Mouse (Mus musculus): ENCODE data around the gene Gper1.

The Gper1 gene

DNA sequence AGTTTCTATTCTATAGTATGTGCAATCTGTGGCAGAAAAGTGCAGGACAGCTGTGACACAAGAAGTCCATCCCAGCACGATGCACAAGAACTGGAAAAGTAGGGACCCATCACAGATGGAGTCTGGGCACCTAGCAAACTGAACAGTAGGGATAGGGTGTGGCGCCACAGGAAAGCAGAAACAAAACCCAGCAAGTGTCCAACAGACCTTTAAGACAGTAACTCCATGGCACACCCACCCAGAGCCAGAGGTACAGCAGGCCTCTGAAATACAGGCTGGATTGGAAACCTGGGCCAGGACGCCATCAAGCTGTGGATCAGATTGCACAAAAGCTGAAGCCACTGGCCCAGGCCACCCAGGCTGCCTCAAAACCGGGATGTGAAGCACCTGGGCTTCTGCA lies 20.0 kb downstream of the Gper1 start:
- no peak for DNase-seq (ENCODE audit: low spot score in 2 of 2)

DNA sequence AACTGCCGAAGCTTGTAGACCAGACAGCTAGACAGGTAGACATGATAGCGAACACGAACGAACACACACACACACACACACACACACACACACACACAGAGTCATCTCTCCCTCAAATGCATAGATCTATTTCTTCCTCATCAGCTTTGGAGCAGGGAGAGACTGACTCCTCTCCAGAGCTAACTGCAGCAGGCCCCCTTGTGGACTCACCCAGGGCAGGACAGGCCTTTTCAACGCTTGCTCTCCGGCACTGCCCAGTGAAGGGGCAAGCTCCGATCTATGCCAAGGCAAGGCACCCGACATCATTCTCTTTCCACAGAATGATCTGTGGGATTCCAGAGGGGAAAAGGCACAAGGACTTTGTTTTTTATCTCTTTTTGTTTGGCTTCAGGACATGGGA lies 22.3 kb downstream of the Gper1 start:
- DNase-seq (ENCODE audit: low spot score in 2 of 2), result no peak

DNA sequence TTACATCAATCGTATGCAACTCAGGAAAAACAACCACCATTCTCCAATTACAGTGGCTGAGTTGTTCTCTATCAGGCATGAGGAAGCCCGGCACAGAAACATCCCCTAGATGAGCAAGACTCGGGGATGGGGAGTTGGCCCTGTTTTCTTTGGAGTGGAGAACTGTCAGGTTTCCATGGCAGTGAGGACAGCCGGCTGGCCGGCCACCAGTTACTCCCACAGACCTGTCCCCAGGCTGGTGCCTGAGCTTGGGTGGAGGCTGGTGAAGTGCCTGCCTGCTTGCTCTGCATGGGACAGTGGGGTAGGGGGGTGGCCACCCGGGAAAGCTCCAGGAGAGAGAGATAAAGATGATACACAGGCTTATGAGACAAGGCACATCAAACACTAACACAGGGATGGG lies 25.1 kb downstream of the Gper1 start:
- DNase-seq (ENCODE audit: low spot score in 2 of 2), result no peak

DNA sequence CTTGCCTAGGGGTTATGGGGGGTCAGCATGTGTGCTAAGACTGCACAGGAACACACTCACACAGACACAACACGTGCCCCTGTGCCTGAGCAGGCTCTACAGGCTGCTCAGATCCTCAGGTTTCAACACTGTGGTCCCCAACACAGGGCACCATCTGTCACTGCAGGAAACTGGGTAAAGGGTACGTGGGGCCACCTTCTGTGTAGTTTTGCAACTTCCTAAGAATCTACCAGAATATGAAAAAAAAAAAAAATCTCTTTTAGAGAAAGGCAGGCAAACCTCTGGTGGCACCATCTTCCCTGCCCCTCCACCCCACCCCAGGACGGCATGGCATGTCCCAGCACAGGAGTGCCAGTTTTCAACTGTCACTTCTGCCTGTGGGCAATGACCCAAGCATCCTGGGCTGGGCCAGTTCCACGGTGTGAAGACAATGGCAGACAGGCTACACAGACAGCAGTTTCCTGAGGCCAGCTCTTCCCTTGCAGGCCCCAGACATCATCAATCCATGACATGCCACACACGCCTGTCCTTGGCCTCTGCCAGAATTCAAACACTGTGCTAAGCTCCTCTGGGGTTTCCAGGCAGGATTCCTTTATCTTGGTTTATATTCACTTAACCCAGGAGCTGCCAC lies 26.3 kb downstream of the Gper1 start:
- peak in 1 of 2 experiments; percentile 29 for DNase-seq (ENCODE audit: low spot score in 2 of 2)

DNA sequence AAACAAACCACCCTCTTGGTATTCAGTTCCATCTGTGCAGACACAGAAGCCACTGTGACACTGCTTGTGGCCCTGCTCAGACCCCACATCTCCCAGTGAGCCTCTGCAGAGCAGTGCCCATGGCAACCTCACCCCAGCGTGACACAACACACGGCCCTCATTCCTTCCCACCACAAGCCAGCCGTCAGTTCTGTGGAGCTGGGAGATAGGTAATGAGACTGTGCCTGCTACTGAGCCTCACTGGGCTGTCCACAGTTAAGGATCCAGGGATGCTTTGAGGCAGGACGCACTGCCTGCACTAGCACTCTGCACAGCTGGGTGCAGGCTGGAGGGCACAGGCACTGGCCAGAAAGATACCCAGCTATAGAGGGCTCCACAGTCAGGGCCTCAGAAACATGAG lies 27.0 kb downstream of the Gper1 start:
- no peak for DNase-seq (ENCODE audit: low spot score in 2 of 2)

DNA sequence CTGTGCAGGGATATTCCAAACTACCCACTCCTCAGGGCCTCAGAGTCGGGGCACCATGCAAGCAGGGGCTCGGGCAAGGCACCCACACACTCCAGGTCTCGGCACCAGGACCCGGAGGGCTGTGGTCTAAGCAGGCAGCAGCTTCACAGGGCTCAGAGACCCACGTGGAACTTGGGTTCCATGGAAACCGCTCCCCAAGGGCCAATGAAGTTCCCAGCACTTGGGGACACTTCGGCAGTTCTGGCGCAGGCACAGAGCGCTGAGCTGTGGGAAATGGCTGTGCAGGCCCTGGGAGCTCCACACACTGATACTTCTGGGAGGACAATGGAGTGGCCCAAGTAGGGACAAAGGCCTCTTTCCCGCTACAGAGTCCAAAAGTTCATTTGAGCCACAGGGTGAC lies 30.1 kb downstream of the Gper1 start:
- DNase-seq (ENCODE audit: low spot score in 2 of 2), result peak in 1 of 2 experiments; percentile 11

DNA sequence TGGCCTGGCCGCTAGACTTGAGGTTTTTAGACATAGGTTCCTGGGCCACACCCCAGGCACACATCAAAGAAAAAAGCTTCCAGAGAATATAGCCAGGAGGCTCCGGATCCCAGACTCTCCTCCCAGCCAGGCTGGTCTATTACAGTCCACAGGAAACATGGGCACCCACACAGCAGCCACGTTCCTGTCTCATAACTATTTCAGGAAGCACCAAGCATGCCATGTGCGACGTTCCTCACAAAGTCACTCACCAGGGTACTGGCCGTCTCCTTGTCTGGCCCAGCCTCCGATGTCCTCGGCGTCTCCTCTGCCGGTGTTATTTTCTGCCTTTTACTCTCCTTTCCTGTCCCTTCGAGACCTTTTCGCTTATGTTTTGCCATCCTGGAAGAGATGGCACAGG lies 32.2 kb downstream of the Gper1 start:
- DNase-seq (ENCODE audit: low spot score in 2 of 2), result no peak

DNA sequence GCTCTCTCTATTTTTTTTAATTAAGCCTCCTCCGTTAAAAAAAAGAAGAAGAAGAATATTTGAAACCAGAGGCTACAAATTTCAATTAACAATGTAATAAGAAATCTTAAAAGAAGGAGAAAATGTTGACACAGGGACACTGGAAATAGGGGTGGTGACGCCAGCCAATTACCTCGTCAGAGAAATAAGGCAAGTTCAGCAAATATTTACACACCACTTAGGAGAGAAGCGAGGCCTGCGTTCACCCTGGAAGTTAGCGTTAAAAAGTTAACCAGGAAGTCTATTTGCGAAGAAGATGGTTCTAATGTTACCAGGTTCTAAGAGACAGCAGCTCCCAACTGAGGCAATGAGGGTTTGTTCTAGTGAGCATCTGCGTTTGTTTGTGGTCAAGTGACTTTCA lies 34.3 kb downstream of the Gper1 start:
- no peak for DNase-seq (ENCODE audit: low spot score in 2 of 2)

DNA sequence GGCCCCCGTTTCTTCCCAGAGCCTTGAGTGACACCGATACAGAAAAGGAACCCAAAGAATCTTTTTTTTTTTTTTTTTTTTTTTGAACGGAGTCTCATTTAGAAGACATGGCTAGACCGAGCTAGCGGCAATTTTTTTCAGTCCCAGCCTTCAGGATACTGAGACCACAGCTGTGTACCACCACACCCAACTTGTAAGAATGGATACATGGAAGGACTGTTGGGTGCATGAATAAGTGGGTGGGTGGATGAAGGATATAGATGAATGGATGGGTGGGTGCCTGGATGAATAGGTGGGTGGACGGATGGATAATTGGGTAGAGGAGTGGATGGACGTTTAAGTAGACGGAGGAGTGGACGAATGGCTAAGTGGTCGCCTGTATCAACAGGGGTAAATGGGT lies 37.0 kb downstream of the Gper1 start:
- DNase-seq (ENCODE audit: low spot score in 2 of 2), result no peak

DNA sequence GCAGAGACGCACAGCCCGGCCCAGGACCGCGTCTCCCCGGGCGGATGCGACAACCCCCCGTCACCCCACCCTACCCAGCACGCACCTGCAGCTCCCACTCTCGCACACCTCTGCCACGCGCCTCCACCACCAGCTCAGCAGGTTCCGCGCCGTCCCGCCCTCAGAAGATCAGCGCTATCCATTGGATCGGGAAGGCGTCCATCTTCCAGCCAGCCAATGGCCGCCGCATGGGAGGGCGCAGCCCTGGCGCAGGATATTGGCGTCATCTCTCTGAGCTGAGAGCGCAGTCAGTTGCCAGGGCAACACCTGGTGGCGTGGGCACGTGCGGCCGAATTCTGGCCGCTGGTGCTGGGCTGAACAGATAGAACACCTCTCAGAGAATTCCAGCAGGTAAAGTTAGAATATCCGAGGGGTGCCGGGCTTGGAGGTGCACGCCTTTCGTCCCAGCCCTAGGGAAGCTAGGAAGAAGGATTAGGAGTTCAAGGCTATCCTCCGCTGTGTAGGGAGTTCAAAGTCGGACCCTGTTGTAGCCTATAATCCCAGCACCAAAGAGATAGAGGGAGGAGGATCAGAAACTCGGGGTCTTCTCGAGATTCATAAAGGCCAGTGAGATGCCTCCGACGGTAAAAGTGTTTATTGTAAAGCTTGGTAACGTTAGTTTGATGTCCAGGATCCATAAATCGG lies 37.6 kb downstream of the Gper1 start, which contains the start of gene 3110082I17Rik:
Gene 3110082I17Rik (minus strand): TSS at position 144 of the 684 bp plus-strand sequence.
- peak; percentile 98 for DNase-seq (ENCODE audit: low spot score in 2 of 2)

DNA sequence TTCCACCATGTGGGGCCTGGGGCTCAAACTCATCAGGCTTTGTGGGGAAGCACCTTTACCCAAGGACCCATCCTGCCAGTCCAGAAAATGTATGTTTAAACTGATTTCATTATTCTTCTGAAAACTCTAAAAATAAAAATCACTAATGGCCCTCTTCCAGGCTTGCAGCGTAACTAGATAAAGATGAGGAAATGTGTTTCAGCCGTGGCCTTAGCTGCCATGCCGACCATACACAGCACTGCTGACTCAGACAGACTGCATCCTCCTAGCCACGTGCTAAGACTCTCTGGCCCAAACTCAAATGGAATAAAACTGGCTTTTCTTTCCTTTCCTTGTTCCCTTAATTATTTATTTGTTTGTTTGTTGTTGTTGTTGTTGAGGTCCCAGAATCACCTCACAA lies 41.9 kb downstream of the Gper1 start:
- DNase-seq (ENCODE audit: low spot score in 2 of 2), result no peak

DNA sequence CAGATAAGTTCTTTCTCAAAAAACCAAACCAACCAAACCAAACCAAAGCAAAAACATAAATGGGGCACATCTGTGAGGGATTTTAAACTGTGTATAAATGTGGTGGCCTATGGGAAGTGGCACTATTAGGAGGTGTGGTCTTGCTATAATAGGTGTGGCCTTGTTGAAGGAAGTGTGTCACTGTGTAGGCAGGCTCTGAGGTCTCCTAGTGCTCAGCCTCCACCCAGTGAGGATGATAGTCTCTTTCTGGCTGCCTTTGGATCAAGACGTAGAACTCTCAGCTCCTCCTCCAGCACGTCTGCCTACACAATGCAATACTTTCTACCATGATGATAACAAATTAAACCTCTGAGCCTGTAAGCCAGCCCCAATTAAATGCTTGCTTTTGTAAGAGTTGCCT lies 43.4 kb downstream of the Gper1 start:
- DNase-seq (ENCODE audit: low spot score in 2 of 2), result no peak

DNA sequence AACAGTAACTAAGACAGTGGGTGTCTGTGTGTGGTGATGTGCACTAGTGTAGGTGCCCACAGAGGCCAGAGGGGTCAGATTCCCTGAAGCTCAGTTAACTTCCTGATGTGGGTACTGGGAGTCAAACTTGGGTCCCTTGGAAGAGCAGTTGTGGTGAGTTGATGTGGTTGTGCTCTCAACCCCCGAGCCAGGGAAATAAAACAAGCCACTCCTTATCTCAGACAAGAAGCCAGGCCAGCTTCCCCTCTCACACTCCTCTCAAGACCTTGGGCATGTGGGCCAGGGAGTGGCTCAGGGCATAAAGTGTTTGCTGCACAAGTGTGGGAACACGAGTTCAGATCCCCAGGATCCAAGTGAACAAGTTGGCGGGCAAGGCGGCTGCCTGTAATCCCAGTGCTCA lies 43.9 kb downstream of the Gper1 start:
- no peak for DNase-seq (ENCODE audit: low spot score in 2 of 2)

DNA sequence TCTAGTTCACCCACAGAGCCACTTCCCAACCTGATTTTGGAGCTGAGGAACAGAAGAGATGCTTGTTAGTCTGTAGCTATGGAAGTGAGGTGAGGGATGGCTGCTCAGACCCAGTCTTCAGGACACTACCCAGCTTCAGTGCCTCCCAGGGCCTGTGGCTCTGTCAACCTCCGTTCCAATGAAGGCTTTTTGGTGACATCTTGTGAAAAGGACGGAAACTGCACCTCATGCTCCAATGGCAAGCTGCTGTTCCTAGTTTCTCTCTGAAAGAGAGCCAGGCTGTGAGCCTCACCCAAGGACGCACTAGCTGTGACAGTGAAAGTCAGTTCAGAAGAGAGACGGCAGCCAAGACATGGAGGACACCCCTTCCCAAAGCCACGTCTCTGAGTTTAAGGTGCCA lies 45.0 kb downstream of the Gper1 start:
- DNase-seq (ENCODE audit: low spot score in 2 of 2), result no peak

DNA sequence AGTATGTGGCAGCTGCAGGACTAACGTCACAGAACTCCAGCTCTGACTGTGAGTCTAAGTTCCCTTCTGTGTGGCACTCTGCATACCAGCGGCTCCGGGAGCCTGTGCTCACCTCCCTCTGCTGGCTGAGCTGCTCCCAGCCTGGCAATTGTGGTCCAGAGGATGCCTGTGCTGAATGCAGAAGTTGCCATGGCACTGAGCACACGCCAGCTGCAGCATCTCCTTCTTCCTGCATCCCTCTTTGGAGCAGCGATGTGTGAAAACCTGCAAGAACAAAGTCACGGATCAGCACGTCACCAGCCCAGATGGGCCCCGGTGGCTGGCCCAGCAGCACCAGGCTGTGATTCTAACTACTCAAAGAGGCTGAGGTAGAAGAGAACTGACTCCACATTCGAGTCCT lies 51.8 kb downstream of the Gper1 start:
- DNase-seq (ENCODE audit: low spot score in 2 of 2), result no peak
